Mouse (Mus musculus) lung, adult 2 months (tissue): Measurements from ENCODE around the gene Sept5.

Source experiments
- CTCF ChIP-seq: fragments of 200-500 bp; IDR thresholded peaks from 2 replicates; pipeline ENCODE4 v1.5.1; 2011; ENCODE audit warnings: mild to moderate bottlenecking, low read length, control low read depth; ENCODE audit not compliant: insufficient read depth
- POLR2A ChIP-seq: fragments of 200-500 bp; IDR thresholded peaks from 2 replicates; pipeline ENCODE4 v1.6.1; 2011; ENCODE audit warnings: low read depth, mild to moderate bottlenecking, control low read depth, low read length, borderline replicate concordance; ENCODE audit errors: extremely low read depth

DNA sequence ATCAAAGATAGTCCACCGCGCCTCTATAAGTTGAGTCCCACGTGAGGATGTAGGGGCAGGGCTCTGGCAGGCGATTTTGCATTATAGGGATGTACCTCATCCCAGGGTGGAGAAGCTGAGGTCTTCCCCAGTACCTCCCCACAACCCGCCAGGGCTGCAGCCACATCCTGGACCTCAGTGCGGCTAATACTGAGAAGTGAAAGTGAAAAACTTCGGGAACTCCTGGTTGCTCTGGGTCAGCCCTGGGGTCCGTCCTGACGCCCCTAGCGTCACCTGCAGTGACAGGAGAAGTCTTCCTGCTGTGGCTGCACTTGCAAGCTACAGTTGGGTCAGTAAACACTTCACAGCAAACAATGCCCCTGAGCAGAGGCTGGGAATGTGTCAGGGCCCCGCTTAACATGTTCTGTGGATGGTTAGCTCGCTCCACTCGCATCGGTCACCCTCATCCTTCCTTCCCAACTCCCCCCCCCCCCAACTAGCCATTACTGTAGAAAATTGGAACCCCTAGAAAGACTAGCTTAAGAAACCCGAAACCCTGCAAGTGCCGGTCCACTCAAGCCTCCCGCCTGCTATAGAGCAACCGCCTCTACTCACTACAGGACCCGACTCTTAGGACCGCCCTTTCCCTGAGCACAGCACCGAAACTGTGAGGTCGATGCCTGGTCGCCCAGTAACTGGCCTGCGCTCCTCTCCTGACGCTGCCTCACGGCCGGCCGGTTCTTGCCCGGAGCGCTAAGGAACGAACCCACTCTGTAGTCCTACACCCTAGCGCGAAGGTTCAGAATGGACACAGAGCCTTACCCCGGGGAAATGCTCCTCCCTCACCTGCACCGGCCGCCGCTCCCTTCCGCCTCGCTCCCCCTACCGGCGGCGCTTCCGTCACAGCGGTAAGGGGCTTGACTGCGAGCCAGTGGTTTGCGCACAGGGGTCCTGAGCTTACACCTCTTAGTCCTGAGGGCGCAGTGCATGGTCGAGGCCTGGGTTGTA is 39.7 kb downstream of the Sept5 start, which contains the start of gene Tbx1:
- TF ChIP-seq CTCF (no peak), POLR2A (0 out of 2 replicates have a peak, but pooled peaks have one; percentile 12)
